Mouse (Mus musculus): ENCODE data around the gene Cnot9. TPM values are rescaled to one million over a fixed set of nuclear protein-coding genes. Genes with fewer than 3 reads are reported as not detected.
"Not testable (repeated sequence)": the region's sequence is repeated elsewhere in the genome, so short reads cannot be mapped to it uniquely, and the experiment has no call there.

The Cnot9 gene
- 26.3 and 26.8 TPM in 2 replicates for polyA plus RNA-seq (2012; rRNA removed)

DNA sequence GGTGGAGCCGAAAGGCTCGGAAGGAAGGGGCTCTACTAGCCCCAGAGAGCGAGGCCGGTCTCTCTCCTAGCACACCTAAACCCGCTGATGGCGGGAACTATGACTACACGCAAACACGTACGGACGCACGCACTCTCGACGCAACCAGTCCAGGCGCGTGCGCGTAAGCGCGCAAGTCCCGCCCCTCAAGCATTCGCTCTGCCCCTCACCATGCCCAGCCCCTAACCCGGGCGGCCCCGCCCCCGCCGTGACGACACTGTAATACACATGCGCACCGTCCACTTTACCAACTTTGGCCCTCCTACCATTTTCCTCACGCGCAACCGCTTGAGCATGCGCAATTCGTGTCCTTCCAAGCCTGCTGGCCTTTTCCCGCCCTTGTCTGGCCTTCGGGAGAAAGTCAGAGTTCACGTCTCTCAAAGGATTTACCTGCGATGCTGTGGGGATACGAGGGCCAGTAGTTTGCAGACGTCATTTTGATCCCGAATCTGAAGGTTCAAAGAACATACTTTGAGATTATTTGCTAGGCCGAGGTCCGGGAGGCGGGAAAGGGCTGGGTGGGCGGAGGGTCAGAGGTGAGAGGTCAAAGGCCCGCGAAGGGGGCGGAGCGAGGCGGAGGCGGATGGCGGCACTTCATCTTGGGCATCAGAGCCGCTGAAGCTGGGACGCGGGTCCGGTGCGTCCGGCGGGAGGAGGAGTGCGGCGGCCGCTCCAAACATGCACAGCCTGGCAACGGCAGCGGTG, at the start of gene Cnot9:
TSS of gene Cnot9 (plus strand) at position 338 of the 744 bp plus-strand sequence.
- peak; percentile 100 for DNase-seq (ENCODE audit: extremely low spot score in 1 of 2, low spot score in 1 of 2)

DNA sequence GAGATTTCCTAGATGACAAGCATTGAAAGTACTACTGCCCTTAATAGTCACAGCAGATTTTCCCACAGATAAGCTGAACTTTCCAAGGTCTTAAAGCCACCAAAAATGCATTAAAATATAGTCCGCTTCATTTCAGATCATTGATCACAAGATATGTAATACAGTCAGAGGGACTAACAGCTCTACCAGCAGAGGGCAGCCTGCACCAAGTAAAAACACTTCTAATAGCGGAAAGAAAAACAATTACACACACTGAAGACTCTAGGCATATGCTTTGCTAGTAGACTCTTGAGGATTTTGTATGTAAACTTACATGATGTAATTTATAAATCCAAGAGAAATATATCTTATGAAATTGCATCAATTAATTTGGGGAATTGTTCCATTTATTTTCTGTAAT, 45.6 kb upstream of the Cnot9 start:
- peak in 1 of 2 experiments; percentile 73 for DNase-seq (ENCODE audit: extremely low spot score in 1 of 2, low spot score in 1 of 2)

GRCm38 (mm10) chr1:74485792-74486191, 20.1 kb upstream of the Cnot9 start:
- no peak for DNase-seq (ENCODE audit: extremely low spot score in 1 of 2, low spot score in 1 of 2)

DNA sequence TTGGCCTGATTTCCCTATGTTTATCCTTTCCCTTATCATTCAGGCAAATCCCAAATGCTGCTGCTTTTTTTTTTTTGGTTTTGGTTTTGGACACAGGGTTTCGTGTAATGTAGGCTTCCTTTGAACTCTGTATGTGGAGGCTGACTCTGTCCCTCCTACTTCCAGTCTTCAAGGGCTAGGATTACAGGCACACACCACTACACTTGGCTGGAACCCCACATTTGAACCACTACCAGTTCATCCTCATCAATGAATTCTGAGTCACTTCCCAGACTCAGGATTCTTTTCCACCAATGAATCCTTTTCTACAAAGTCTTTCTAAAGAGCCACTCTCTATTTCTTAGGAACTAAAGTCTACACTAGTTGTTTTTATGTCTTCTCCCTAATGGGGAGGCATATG, 4.8 kb upstream of the Cnot9 start:
- DNase-seq (ENCODE audit: extremely low spot score in 1 of 2, low spot score in 1 of 2), result no peak

- peak in 1 of 2 experiments; percentile 38 for DNase-seq (ENCODE audit: extremely low spot score in 1 of 2, low spot score in 1 of 2)
Measured at GRCm38 (mm10) chr1:74505393-74505720, 501 bp upstream of the Cnot9 start.

DNA sequence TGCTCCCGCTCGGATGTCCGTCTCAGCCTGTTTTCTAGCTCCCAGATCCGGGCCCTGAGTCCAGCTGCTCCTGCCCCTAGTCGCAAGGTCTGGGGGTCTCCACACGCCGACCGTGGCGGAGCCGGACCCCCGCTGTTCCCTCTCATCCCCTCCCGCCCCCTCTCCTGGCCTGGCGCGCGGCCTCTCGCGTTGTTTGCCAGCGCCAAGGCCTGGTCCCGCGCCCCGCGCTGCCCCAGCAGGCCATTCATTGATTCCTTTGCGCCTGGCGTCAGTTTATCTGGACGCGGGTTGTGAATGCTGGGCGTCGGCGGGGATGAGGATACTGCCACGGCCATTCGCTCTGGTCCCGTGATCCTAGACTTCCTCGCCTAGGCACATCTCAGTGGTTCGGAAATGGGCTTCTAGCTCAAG, 618 bp downstream of the Cnot9 start:
- peak; percentile 18 to 27 for DNase-seq (ENCODE audit: extremely low spot score in 1 of 2, low spot score in 1 of 2)

DNA sequence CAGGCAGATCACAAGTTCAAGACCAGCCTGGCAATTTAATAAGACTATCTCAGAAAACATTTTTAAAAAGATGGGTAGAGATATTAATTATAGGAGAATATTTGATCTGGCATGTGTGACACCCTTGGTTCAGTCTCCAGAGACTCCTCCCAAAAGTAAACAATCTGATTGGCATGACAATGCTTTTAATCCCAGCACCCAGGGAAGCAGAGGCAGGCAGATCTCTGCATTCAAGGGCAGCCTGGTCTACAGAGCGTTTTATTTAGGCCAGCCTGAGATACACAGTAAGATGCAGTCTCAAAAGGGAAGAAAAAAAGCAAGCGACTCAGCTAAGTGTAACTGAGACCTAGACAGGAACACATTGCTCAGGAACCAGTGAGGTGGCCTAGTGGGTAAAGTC, 1.9 kb downstream of the Cnot9 start:
- DNase-seq (ENCODE audit: extremely low spot score in 1 of 2, low spot score in 1 of 2), result no peak

- DNase-seq (ENCODE audit: extremely low spot score in 1 of 2, low spot score in 1 of 2), result no peak
Measured at GRCm38 (mm10) chr1:74511306-74511705, 5.4 kb downstream of the Cnot9 start.

DNA sequence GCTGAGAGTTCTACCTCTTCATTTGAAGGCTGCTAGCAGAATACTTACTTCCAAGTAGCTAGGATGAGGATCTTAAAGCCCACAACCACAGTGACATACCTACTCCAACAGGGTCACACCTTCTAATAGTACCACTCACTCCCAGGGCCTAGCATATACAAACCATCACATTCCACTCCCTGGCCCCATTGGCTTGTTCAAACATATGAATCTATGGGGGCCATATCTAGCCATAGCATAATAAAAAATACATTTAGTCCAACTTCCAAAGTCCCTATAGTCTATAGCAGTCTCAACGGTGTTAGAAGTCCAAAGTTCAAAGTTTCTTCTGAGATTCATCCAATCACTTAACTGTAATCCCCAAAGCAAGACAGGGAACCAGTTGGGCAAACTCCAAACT, 7.1 kb downstream of the Cnot9 start:
- not testable (repeated sequence) for DNase-seq (ENCODE audit: extremely low spot score in 1 of 2, low spot score in 1 of 2)

DNA sequence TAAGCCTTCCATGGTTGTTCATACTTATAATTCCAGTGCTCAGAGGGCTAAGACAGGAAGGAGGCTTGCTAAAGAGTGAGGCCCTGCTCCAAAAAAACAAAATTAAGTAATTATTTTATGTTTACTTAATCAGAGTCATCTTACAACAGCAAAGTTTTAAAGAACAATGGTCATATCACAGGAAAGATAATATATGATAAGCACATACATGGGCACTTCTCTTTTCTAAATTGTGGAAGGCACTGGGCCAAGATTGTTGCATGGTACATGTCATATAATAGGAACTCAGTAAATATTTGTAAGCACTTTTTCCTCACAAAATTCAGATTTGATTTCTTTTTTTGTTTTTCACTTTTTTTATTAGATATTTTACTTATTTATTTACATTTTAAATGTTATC, 14.0 kb downstream of the Cnot9 start:
- no peak for DNase-seq (ENCODE audit: extremely low spot score in 1 of 2, low spot score in 1 of 2)

- DNase-seq (ENCODE audit: extremely low spot score in 1 of 2, low spot score in 1 of 2), result no peak
Measured at GRCm38 (mm10) chr1:74524746-74525145, 18.9 kb downstream of the Cnot9 start.

DNA sequence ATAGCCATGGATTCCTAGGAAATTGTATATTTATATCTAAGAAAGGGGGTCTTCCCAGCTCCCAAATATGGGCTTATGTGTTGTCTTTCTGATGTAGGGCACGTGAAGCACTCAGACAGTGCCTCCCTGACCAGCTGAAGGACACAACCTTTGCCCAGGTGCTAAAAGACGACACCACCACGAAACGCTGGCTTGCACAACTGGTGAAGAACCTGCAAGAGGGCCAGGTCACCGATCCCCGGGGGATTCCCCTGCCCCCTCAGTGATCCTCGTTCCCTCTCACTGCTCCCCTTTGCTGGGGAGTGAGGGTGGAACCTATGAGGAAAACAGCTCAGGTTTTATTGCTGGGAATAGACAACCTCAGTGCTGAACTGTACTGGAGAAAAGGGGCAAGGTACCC, 22.7 kb downstream of the Cnot9 start:
- no peak for DNase-seq (ENCODE audit: extremely low spot score in 1 of 2, low spot score in 1 of 2)

DNA sequence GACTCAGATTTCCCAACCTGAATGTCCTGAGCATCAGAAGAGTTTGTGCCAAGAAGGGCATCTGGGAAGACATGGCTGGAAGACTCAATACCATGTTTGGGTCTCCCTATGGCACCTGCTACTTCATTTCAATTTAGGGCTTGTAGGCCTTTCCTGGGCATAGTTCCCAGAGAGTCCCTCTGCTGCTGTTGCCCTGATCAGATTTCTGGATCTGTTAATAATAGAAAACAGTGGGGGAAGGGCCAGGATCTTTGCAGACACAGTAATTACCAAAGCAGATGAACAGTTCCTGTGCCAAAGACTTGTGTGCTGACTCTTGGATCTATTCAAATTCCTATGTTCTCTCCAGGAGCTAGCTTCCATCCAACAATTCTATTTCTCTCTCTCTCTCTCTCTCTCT, 32.8 kb downstream of the Cnot9 start:
- DNase-seq (ENCODE audit: extremely low spot score in 1 of 2, low spot score in 1 of 2), result peak; percentile 14 to 41

DNA sequence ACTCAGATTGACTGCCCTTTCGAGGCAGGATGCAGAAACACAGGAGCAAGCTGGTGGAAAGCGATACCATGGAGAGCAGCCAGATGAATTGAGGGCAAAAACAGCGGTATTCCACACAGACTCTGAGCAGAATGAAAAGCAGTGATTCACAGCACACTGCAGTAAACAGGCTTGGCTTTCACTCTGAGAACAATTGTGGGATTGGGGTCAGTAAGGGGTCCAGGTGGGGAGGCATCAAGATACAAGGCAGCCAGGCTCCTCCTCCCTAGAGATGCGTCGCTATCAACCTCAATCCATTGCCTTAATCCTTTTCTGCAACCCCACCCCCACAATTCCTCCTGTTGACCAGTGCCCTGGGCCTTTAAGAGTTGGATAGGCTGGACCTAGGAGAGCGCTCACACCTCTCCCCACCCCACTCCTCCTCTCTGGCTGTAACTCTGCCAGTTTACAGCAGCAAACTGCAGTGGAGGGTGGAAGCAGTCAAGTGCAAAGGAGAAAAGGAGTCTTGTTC, 36.6 kb downstream of the Cnot9 start, which contains the start of gene Plcd4:
TSS of gene Plcd4 (plus strand) at position 438 of the 511 bp plus-strand sequence.
- DNase-seq (ENCODE audit: extremely low spot score in 1 of 2, low spot score in 1 of 2), result peak; percentile 11 to 46

DNA sequence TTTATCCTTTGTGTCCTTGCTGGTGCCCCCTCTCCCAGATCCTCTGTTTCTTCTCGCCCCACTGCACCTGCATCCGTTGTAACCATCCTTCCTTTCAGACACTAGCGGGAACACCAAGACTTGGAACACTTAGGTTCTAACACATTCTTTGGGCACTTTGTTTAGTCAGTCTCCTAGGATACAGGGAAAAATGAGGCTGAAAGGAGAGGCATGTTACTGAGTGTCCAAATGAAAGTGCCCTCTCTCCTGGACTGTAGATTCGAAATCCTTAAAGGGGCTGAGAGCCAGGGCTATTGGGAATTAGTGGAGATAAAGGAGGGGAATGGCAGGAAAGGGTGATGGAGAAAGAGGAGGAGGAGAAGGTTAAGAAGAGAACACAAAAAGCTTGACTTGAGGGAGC, 38.3 kb downstream of the Cnot9 start, which contains the start of gene Usp37:
TSS of gene Usp37 (minus strand) at position 101 of the 400 bp plus-strand sequence.
- no peak for DNase-seq (ENCODE audit: extremely low spot score in 1 of 2, low spot score in 1 of 2)

- DNase-seq (ENCODE audit: extremely low spot score in 1 of 2, low spot score in 1 of 2), result no peak
Measured at GRCm38 (mm10) chr1:74559061-74559460, 53.2 kb downstream of the Cnot9 start.

DNA sequence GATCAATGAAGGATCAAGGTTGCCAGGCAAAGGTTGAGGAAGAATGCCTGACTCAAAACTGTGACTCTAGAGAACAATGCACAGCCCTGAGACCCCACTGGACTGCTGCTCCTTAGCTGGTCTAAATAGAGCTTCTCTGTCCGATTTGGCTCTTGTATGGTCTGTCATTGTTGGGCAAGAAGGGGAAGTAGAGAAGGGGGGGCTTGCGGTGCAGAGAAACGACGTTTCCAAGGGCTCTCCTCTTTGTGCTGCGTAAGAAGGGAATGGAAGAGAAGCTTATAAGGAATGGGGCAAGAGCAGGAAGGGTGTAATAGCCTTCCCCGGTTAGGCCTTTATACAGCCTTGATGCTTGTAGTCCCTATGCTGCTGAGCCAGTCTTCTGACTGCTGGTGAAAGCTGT, 60.0 kb downstream of the Cnot9 start:
- DNase-seq (ENCODE audit: extremely low spot score in 1 of 2, low spot score in 1 of 2), result no peak

GRCm38 (mm10) chr1:74569739-74570719, 64.2 kb downstream of the Cnot9 start:
- peak in 1 of 2 experiments; percentile 16 for DNase-seq (ENCODE audit: extremely low spot score in 1 of 2, low spot score in 1 of 2)

All from frontal cortex, adult 2 months (tissue).